Mouse (Mus musculus) erythroblast, embryonic 14.5 days (primary cell): ENCODE measurements around the gene Nme3.

ENCODE experiments used
- GATA1 ChIP-seq: IDR thresholded peaks from 2 replicates; pipeline ENCODE4 v1.6.1; 2012; ENCODE audit warnings: low read length, inconsistent platforms, mixed read lengths
- TAL1 ChIP-seq: IDR thresholded peaks from 3 replicates; pipeline ENCODE4 v1.6.1; 2012; ENCODE audit warnings: low read length, inconsistent platforms, mixed read lengths

DNA sequence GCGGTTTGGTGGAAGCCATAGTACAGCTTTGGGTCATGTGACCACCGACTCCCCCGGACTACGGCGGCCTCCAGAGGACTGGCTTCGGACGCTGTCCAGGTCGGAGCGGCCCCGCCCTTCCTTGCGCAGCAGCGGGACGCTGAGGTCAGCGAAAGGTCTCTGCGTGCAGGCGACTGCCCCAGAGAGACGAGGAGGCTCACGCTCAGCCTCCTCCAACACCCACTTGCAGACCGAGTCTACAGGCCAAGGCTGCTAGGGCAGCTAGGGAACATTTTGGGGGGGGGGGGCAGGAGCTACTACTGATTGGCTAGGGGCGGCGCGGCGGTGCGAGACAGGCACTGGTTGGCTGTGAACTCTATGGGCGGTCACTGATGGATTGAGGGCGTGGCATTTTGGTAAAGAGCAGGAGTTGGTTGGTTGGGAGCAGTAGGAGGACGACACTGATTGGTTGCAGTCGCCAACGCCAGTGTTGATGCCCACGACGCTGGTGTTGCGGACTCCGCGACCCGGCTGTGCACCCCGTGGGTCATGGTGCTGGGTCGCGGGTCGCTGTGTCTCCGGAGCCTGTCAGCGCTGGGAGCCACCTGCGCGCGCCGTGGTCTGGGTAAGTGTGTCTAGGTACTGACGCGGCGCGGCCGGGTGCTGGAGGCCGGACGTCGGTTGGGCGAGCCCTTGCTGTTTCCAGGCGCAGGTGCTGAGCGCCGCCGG is 46.1 kb upstream of the Nme3 start, which contains the start of gene Fahd1:
- TF ChIP-seq TAL1 (no peak), GATA1 (no peak)
